Mouse (Mus musculus): Measurements from ENCODE around the gene Plekhs1. TPM values are rescaled to one million over a fixed set of nuclear protein-coding genes. Genes with fewer than 3 reads are reported as not detected.
"Not testable (repeated sequence)": the region's sequence is repeated elsewhere in the genome, so short reads cannot be mapped to it uniquely, and the experiment has no call there.

Gene Plekhs1
- polyA plus RNA-seq, 1 experiment from 2014 or later = 0.99 TPM

DNA sequence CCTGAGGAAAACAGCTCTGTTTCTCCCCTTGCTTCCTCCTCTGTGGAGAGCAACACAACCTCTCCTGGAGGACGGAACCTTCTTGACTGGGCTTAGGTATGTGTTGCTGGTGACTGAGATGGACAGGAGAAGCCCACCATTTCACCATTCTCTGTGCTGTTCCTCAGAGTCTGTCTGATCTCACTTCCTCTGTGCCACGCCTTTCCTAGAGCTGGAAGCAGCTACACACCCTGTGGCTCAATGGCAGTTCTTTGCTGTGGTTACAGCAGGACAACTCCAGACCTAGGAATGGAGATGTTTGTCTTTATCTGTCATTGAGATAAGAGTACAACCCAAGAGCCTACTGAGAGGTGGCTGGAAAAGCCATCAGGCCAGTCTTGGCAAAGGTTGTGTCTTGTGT, 25.9 kb downstream of the Plekhs1 start:
- no peak for TF ChIP-seq CTCF (IDR thresholded peaks at IDR 0.05; ENCODE audit: low read depth)
- WGBS = 93% methylated on average over 2 of the region's 2 CpGs

GRCm38 (mm10) chr19:56489601-56490000, 28.2 kb downstream of the Plekhs1 start:
- Histone ChIP-seq H3K27ac (ENCODE audit: low read depth, low read length) (no peak overlapping the region), H3K36me3 (ENCODE audit: control insufficient read depth, insufficient read depth) (no peaks in the 10 kb centered on the region), H3K9ac (ENCODE audit: low read depth, low read length) (no peak overlapping the region), H3K9me3 (ENCODE audit: control insufficient read depth) (no peaks in the 10 kb centered on the region), H3K4me3 (ENCODE audit: low read depth, low read length) (no peak overlapping the region), H3K27me3 (replicated peaks; ENCODE audit: control insufficient read depth, insufficient read depth, low read length) (no peaks in the 10 kb centered on the region), H3K4me1 (replicated peaks; ENCODE audit: control insufficient read depth, insufficient read depth, low read length) (no peaks in the 10 kb centered on the region), H3K4me2 (replicated peaks; ENCODE audit: low read depth) (no peak overlapping the region)
- 79% methylated on average over 6 of the region's 6 CpGs for WGBS
- TF ChIP-seq CTCF (IDR thresholded peaks at IDR 0.05; ENCODE audit: low read depth) = no peak
- ATAC-seq = no peak

More for the DNA sequence above, 25.9 kb downstream of the Plekhs1 start:
- ATAC-seq = no peak
- H3K9me3 ChIP-seq (ENCODE audit: control insufficient read depth) = no peaks in the 10 kb centered on the region
- H3K4me3 ChIP-seq (ENCODE audit: low read depth, low read length) = no peak overlapping the region
- H3K9ac ChIP-seq (ENCODE audit: low read depth, low read length) = no peak overlapping the region
- no peaks in the 10 kb centered on the region for H3K36me3 ChIP-seq (ENCODE audit: control insufficient read depth, insufficient read depth)
- H3K27me3 ChIP-seq (replicated peaks; ENCODE audit: control insufficient read depth, insufficient read depth, low read length) = no peaks in the 10 kb centered on the region
- no peaks in the 10 kb centered on the region for H3K4me1 ChIP-seq (replicated peaks; ENCODE audit: control insufficient read depth, insufficient read depth, low read length)
- no peak overlapping the region for H3K4me2 ChIP-seq (replicated peaks; ENCODE audit: low read depth)
- H3K27ac ChIP-seq (ENCODE audit: low read depth, low read length) = no peak overlapping the region

GRCm38 (mm10) chr19:56494157-56494556, 32.7 kb downstream of the Plekhs1 start:
- H3K27ac ChIP-seq (ENCODE audit: low read depth, low read length); ATAC-seq; H3K27me3 ChIP-seq (replicated peaks; ENCODE audit: control insufficient read depth, insufficient read depth, low read length); H3K4me2 ChIP-seq (replicated peaks; ENCODE audit: low read depth); H3K9me3 ChIP-seq (ENCODE audit: control insufficient read depth); H3K36me3 ChIP-seq (ENCODE audit: control insufficient read depth, insufficient read depth); H3K9ac ChIP-seq (ENCODE audit: low read depth, low read length); H3K4me3 ChIP-seq (ENCODE audit: low read depth, low read length); H3K4me1 ChIP-seq (replicated peaks; ENCODE audit: control insufficient read depth, insufficient read depth, low read length): not testable (repeated sequence)
- WGBS = no CpG with 5 or more reads among the region's 2 CpGs

DNA sequence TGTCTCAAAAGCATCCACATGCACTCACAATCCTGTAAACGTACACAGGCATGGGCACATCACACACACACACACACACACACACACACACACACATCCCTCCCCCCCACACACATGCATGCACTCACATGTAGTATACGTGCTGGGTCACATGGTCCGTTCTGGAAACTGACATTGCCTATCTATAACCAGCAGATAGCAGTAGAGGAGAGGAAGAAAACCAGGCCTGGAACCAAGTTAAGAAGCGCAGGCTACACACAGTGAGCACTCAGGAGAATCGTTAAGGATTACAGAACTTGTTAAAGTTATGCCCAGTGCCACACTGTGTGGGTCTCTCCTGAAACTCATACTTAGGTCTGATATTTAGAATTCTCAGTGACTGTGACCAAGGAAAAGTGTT, 41.6 kb downstream of the Plekhs1 start:
- not testable (repeated sequence) for H3K27ac ChIP-seq (ENCODE audit: low read depth, low read length); H3K4me1 ChIP-seq (replicated peaks; ENCODE audit: control insufficient read depth, insufficient read depth, low read length); H3K9ac ChIP-seq (ENCODE audit: low read depth, low read length); H3K9me3 ChIP-seq (ENCODE audit: control insufficient read depth); H3K4me2 ChIP-seq (replicated peaks; ENCODE audit: low read depth); H3K4me3 ChIP-seq (ENCODE audit: low read depth, low read length); ATAC-seq; H3K36me3 ChIP-seq (ENCODE audit: control insufficient read depth, insufficient read depth); H3K27me3 ChIP-seq (replicated peaks; ENCODE audit: control insufficient read depth, insufficient read depth, low read length)
- no CpG with 5 or more reads among the region's 5 CpGs for WGBS

GRCm38 (mm10) chr19:56503525-56503924, 42.1 kb downstream of the Plekhs1 start:
- ATAC-seq; H3K4me2 ChIP-seq (replicated peaks; ENCODE audit: low read depth); H3K27ac ChIP-seq (ENCODE audit: low read depth, low read length); H3K4me1 ChIP-seq (replicated peaks; ENCODE audit: control insufficient read depth, insufficient read depth, low read length); H3K4me3 ChIP-seq (ENCODE audit: low read depth, low read length); H3K9ac ChIP-seq (ENCODE audit: low read depth, low read length); H3K9me3 ChIP-seq (ENCODE audit: control insufficient read depth); H3K36me3 ChIP-seq (ENCODE audit: control insufficient read depth, insufficient read depth); H3K27me3 ChIP-seq (replicated peaks; ENCODE audit: control insufficient read depth, insufficient read depth, low read length): not testable (repeated sequence)
- no CpG with 5 or more reads among the region's 5 CpGs for WGBS

- not testable (repeated sequence) for H3K9me3 ChIP-seq (ENCODE audit: control insufficient read depth); ATAC-seq; H3K9ac ChIP-seq (ENCODE audit: low read depth, low read length); H3K4me3 ChIP-seq (ENCODE audit: low read depth, low read length); H3K27me3 ChIP-seq (replicated peaks; ENCODE audit: control insufficient read depth, insufficient read depth, low read length); H3K36me3 ChIP-seq (ENCODE audit: control insufficient read depth, insufficient read depth); H3K4me2 ChIP-seq (replicated peaks; ENCODE audit: low read depth); H3K27ac ChIP-seq (ENCODE audit: low read depth, low read length); H3K4me1 ChIP-seq (replicated peaks; ENCODE audit: control insufficient read depth, insufficient read depth, low read length)
- no CpG with 5 or more reads among the region's 4 CpGs for WGBS
Observed at GRCm38 (mm10) chr19:56511207-56511606, 49.8 kb downstream of the Plekhs1 start.

DNA sequence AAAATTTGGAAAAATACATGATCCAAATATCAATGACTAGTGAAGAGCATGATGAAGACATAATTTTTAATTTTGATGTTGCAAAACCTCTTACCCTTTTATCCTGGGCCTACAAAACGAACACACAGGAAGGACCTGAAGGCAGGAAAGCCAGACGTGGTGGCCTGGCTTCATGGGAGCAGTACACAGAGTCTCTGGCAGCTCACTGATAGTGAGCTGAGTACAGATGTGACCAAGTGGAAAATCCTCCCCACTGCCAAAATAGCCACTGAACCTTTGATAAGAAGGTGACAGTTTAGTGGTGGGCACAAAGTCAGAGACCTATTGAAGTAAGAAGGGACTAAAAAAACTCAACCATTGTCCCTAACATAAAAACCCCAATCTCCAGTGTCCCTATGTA, 52.1 kb downstream of the Plekhs1 start:
- not testable (repeated sequence) for H3K36me3 ChIP-seq (ENCODE audit: control insufficient read depth, insufficient read depth); H3K27me3 ChIP-seq (replicated peaks; ENCODE audit: control insufficient read depth, insufficient read depth, low read length); H3K27ac ChIP-seq (ENCODE audit: low read depth, low read length); H3K9ac ChIP-seq (ENCODE audit: low read depth, low read length); H3K4me2 ChIP-seq (replicated peaks; ENCODE audit: low read depth); ATAC-seq; H3K4me3 ChIP-seq (ENCODE audit: low read depth, low read length); H3K9me3 ChIP-seq (ENCODE audit: control insufficient read depth); H3K4me1 ChIP-seq (replicated peaks; ENCODE audit: control insufficient read depth, insufficient read depth, low read length)
- no CpG with 5 or more reads among the region's 2 CpGs for WGBS

GRCm38 (mm10) chr19:56519408-56519807, 58.0 kb downstream of the Plekhs1 start:
- not testable (repeated sequence) for H3K27me3 ChIP-seq (replicated peaks; ENCODE audit: control insufficient read depth, insufficient read depth, low read length); H3K4me3 ChIP-seq (ENCODE audit: low read depth, low read length); H3K36me3 ChIP-seq (ENCODE audit: control insufficient read depth, insufficient read depth); H3K4me1 ChIP-seq (replicated peaks; ENCODE audit: control insufficient read depth, insufficient read depth, low read length); ATAC-seq; H3K9me3 ChIP-seq (ENCODE audit: control insufficient read depth); H3K27ac ChIP-seq (ENCODE audit: low read depth, low read length); H3K4me2 ChIP-seq (replicated peaks; ENCODE audit: low read depth); H3K9ac ChIP-seq (ENCODE audit: low read depth, low read length)
- no CpG with 5 or more reads among the region's 7 CpGs for WGBS

DNA sequence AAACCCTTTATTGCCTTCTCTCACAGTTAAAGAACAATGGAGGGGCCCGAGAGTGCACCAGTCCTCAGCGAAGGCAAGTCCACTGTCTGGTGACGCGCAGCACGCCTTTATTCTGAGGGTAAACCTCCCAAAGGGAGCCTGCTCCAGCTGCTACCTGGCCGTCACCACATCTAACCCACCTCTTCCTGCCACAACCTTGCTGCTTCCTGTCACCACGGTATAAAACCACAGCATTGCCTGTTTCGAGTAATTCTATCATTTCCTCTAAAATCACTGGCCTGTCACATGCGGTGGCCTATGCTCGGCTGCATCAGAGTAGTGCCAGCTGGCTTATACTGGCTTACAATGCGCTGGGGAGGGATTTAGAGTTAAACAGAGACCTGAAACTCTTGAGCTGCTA, 69.1 kb downstream of the Plekhs1 start:
- H3K27me3 ChIP-seq (replicated peaks; ENCODE audit: control insufficient read depth, insufficient read depth, low read length); H3K9me3 ChIP-seq (ENCODE audit: control insufficient read depth); H3K4me3 ChIP-seq (ENCODE audit: low read depth, low read length); H3K4me2 ChIP-seq (replicated peaks; ENCODE audit: low read depth); H3K9ac ChIP-seq (ENCODE audit: low read depth, low read length); ATAC-seq; H3K4me1 ChIP-seq (replicated peaks; ENCODE audit: control insufficient read depth, insufficient read depth, low read length); H3K27ac ChIP-seq (ENCODE audit: low read depth, low read length): not testable (repeated sequence)
- H3K36me3 ChIP-seq (ENCODE audit: control insufficient read depth, insufficient read depth) = peaks cover 17% of the 10 kb centered on the region; the same call in 1 of the 2 replicates
- no CpG with 5 or more reads among the region's 11 CpGs for WGBS

All from intestine, postnatal 0 days (tissue).